Mouse (Mus musculus) neural tube, embryonic 13.5 days (tissue): ENCODE measurements at regions not wholly inside any gene's neighbourhood (a gene's known extent, or its start where the extent isn't known, plus 50 kb on each side); places are given as distances from the start of the nearest gene placed in this dataset.

Experiments used
- ATAC-seq: fragments of 200-750 bp; cut with Nextera tagmentation; 2 replicates; pipeline ENCODE4 v1.8.0; 2017; ENCODE audit warnings: low read depth, mild to moderate bottlenecking, moderate TSS enrichment, moderate library complexity
- H3K27ac ChIP-seq: fragments of 300-500 bp; sonication (generic); replicated peaks from 2 replicates; pipeline ENCODE4 v1.5.1; 2015; ENCODE audit warnings: moderate library complexity, mild to moderate bottlenecking, inconsistent platforms
- H3K27me3 ChIP-seq: fragments of 300-500 bp; sonication (generic); 2 replicates; pipeline ENCODE4 v1.6.1; 2015; ENCODE audit warnings: mild to moderate bottlenecking, inconsistent platforms
- H3K36me3 ChIP-seq: fragments of 300-500 bp; sonication (generic); 2 replicates; pipeline ENCODE4 v1.6.1; 2015; ENCODE audit warnings: mild to moderate bottlenecking, inconsistent platforms
- H3K4me1 ChIP-seq: fragments of 300-500 bp; sonication (generic); replicated peaks from 2 replicates; pipeline ENCODE4 v1.6.1; 2015; ENCODE audit warnings: inconsistent platforms
- H3K4me2 ChIP-seq: fragments of 300-500 bp; sonication (generic); 2 replicates; pipeline ENCODE4 v1.6.1; 2015; ENCODE audit warnings: inconsistent platforms, mild to moderate bottlenecking, moderate library complexity
- H3K4me3 ChIP-seq: fragments of 300-500 bp; sonication (generic); 2 replicates; pipeline ENCODE4 v1.5.1; 2015; ENCODE audit warnings: mild to moderate bottlenecking, inconsistent platforms
- H3K9ac ChIP-seq: fragments of 300-500 bp; sonication (generic); 2 replicates; pipeline ENCODE4 v1.6.1; 2015; ENCODE audit warnings: moderate library complexity, mild to moderate bottlenecking, inconsistent platforms
- H3K9me3 ChIP-seq: fragments of 300-500 bp; sonication (generic); 2 replicates; pipeline ENCODE4 v1.6.1; 2016; ENCODE audit warnings: inconsistent platforms
- WGBS: fragments of 180-500 bp; shearing (Covaris S2); methylation state at CpG from one replicate; pipeline ENCODE4 v1.1.7; 2015; 5-methylcytosine and 5-hydroxymethylcytosine counted together

DNA sequence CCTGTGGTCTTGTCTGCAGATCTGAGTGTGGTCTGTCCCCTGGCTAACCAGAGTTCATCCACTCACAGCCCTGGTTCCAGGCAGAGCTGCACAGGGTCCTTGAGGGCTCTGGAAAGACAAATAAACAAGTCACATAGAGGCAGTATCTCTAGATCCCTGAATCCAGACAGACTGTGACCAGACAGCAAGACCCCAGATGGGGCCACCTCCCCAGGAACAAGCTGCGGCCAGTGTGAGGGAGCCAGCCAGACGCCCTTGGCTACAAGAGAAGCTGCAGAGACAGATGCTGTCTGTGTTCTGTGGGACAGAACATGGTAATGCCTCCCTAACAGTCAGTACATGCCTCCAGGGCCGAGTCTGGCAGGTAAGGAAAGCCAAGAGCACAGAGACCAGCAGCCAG lies 127.6 kb upstream of the Ccnd1 start:
- Histone ChIP-seq H3K36me3 (no peaks in the 10 kb centered on the region), H3K9ac (no peak overlapping the region), H3K4me3 (no peak overlapping the region), H3K27me3 (no peaks in the 10 kb centered on the region), H3K27ac (no peak overlapping the region), H3K4me1 (no peaks in the 10 kb centered on the region), H3K4me2 (no peak overlapping the region), H3K9me3 (no peaks in the 10 kb centered on the region)
- 56% methylated on average over 3 of the region's 3 CpGs for WGBS
- ATAC-seq, result no peak

DNA sequence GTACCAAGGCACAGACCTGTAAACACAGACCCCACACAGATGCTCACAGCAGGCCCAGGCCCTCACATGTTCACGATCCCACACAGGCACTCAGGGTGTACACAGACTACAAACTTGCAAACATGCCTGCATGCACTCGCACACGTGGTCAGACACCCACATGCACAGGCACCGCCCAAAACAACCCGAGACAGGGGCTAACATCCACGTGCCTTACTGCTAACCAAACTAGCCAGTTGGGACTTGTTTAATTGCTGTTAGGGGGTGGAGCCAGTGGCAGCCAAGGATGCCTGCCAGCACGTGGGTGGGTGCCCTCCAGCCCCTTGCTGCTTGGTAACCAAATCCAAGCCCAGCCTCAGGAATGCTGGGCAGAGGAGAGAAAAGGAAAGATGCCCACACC lies 116.6 kb upstream of the Ccnd1 start:
- no peaks in the 10 kb centered on the region for H3K27me3 ChIP-seq
- no peak overlapping the region for H3K4me2 ChIP-seq
- no peaks in the 10 kb centered on the region for H3K4me1 ChIP-seq
- no peak overlapping the region for H3K4me3 ChIP-seq
- no peak for ATAC-seq
- H3K36me3 ChIP-seq, result no peaks in the 10 kb centered on the region
- peaks cover 9% of the 10 kb centered on the region for H3K9me3 ChIP-seq
- 49% methylated on average over 7 of the region's 7 CpGs for WGBS
- H3K27ac ChIP-seq, result no peak overlapping the region
- H3K9ac ChIP-seq, result no peak overlapping the region

DNA sequence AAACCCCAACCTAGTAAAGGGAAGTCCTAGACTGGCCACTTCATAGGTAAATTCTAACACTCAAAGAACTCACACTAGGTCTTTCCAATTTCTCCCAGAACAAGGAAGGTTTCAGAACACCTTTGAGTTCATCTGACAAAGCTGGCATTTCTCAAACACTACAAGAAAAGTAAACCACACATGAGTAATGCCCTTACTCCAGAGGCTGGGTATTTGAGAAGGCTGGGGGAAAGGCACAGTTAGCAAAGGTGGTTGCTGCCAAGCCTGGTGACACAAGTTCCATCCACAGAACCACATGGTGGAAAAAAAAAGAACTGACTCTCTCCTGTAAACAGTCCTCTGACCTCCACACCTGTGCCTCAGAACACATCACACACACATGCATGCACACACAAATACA lies 111.9 kb upstream of the Ccnd1 start:
- Histone ChIP-seq H3K4me2 (no peak overlapping the region), H3K9ac (no peak overlapping the region), H3K27ac (no peak overlapping the region), H3K4me3 (no peak overlapping the region), H3K4me1 (no peaks in the 10 kb centered on the region), H3K27me3 (no peaks in the 10 kb centered on the region), H3K36me3 (no peaks in the 10 kb centered on the region), H3K9me3 (peaks cover 9% of the 10 kb centered on the region)
- ATAC-seq, result no peak

DNA sequence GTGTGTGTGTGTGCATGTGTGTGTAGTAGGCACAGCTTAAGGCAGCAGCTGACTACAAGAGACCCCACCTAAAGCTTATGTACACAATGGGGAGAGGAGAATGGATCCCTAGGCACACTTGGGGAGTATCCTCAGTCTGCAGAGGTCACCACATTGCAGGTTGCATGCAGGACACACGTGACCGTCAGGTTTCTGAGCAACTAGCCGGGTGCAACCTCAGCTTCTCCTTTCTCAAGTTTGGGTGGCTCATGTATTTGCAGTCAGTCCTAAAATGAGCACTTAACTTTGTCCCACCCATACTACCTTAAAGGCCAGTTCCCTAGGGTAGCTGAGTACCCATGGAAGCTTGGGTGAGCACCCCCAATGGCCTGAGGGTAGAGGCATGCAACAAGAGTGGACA lies 111.0 kb upstream of the Ccnd1 start:
- H3K36me3 ChIP-seq, result no peaks in the 10 kb centered on the region
- 91% methylated on average over 3 of the region's 3 CpGs for WGBS

DNA sequence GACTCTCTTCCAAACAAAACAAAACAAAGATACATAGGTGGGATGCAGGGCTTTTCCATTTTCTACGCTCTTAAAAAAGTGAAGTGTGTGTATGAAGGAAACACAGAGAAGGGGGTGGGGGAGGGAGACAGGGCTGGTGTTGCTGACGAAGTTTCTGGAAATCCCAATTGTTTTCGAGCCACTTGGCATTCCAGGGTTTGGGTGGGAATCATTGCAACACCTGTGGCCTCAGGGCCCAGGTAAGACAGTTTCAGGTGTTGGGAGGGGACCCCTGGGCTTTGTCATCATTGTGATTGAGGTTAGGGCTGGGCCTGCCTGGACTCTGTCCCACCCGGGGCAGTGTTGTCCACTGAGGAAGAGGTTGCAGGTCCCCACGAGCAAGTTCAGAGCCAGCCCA lies 108.8 kb upstream of the Ccnd1 start:
- H3K27ac ChIP-seq, result no peak overlapping the region
- 93% methylated on average over 5 of the region's 5 CpGs for WGBS
- no peak overlapping the region for H3K4me3 ChIP-seq
- H3K9ac ChIP-seq, result no peak overlapping the region
- no peak for ATAC-seq
- no peaks in the 10 kb centered on the region for H3K9me3 ChIP-seq
- no peaks in the 10 kb centered on the region for H3K27me3 ChIP-seq
- H3K36me3 ChIP-seq, result no peaks in the 10 kb centered on the region
- H3K4me1 ChIP-seq, result no peaks in the 10 kb centered on the region
- no peak overlapping the region for H3K4me2 ChIP-seq

More for the DNA sequence above, 111.0 kb upstream of the Ccnd1 start:
- Histone ChIP-seq H3K9me3 (peaks cover 9% of the 10 kb centered on the region), H3K4me1 (no peaks in the 10 kb centered on the region), H3K4me3 (no peak overlapping the region), H3K9ac (no peak overlapping the region), H3K27me3 (no peaks in the 10 kb centered on the region), H3K4me2 (no peak overlapping the region), H3K27ac (no peak overlapping the region)
- ATAC-seq, result no peak

DNA sequence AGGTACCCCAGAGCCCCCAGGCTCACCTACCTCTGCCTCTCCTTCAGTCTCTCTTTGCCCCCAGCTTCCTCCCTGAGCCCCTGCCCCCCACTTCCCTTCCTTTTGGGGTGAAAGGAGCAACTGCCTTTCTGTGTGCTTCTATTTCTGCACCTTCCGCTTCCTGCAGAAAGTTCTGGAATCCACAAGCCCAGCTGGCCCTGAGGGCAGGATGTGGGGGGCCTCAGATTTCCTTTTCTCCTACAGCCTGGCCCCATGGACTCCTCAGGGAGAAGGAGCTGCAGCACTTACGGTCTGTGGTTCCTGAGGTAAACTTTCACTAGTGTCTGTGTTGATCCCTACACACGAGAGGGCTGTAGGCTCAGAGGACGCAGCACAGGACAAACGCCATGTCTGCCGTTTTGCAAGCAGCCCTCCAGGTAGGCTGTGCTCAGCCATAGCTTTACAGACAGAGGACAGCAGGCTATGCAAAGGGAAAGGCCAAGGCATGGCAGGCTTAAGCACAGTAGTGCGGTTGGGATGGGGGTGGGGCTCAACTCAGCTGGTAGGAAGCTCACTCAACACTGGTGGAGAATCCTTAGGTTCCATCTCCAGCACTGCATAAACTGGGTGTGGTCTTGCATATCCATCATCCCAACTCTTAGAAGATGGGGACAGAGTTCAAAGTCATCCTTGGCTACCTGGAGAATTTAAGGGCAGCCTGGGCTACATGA lies 108.2 kb upstream of the Ccnd1 start:
- H3K27ac ChIP-seq, result no peak overlapping the region
- no peak overlapping the region for H3K4me3 ChIP-seq
- H3K9ac ChIP-seq, result no peak overlapping the region
- WGBS, result 79% methylated on average over 7 of the region's 7 CpGs
- no peak overlapping the region for H3K4me2 ChIP-seq
- no peaks in the 10 kb centered on the region for H3K27me3 ChIP-seq
- H3K4me1 ChIP-seq, result no peaks in the 10 kb centered on the region
- ATAC-seq, result no peak
- no peaks in the 10 kb centered on the region for H3K9me3 ChIP-seq
- no peaks in the 10 kb centered on the region for H3K36me3 ChIP-seq

DNA sequence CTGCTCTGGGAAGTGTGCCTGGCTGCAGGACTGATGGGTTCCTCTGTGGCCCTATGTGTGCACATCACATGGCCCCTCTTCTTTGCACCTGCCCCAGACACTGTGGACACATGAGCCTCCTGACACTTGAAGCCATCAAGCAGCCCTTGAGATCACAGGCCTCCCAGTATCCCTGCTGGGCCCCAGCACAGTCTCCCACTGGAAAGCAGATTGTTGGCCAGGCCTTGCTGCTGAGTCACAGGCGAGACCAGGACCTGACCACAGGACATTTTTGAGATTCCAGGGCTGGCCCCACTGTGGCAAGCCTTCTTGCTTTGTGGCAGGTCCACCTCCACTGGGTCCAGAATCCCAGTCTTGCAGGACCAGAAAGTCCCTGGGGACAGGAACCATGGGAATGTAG lies 105.5 kb upstream of the Ccnd1 start:
- no peak for ATAC-seq
- Histone ChIP-seq H3K4me3 (no peak overlapping the region), H3K9ac (no peak overlapping the region), H3K4me1 (no peaks in the 10 kb centered on the region), H3K27me3 (no peaks in the 10 kb centered on the region), H3K36me3 (no peaks in the 10 kb centered on the region), H3K27ac (no peak overlapping the region), H3K9me3 (no peaks in the 10 kb centered on the region), H3K4me2 (no peak overlapping the region)
- 71% methylated on average over 1 of the region's 1 CpGs for WGBS

DNA sequence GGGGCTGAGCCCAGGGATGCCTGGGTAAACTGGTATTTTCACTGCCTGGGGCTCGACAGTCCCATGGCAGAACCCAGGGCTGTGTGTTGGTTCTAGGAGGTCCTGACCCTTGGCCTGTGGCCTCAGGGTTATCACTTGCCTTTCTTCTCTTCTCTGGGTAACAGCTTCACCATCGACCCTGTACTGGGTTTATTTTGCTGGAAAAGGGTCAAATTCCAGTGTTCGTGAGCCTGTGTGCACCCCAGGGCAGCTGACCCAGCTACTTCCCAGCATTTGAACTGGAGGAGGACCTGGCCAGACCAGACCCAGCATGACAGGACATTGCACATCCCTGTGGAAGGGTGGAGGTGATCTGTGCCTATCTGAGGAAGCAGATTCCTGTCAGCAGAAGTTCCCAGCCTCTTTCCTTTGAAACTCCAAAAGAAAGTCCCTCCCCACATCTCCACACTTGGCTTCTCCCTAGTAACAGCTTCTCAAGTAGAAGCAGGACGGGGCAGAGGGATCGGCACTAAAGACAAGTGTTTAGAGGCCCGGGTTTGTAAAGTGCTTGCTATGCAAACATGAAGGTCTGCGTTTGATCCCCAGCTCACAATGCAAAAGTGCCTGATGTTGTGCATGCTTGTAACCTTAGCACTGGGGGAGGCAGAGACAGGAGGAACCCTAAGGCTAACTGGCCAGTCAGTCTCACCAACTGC lies 103.9 kb upstream of the Ccnd1 start:
- Histone ChIP-seq H3K36me3 (no peaks in the 10 kb centered on the region), H3K27me3 (no peaks in the 10 kb centered on the region), H3K9me3 (no peaks in the 10 kb centered on the region), H3K4me1 (no peaks in the 10 kb centered on the region), H3K4me2 (no peak overlapping the region), H3K27ac (no peak overlapping the region), H3K4me3 (no peak overlapping the region), H3K9ac (no peak overlapping the region)
- ATAC-seq, result no peak
- WGBS, result 71% methylated on average over 7 of the region's 7 CpGs

DNA sequence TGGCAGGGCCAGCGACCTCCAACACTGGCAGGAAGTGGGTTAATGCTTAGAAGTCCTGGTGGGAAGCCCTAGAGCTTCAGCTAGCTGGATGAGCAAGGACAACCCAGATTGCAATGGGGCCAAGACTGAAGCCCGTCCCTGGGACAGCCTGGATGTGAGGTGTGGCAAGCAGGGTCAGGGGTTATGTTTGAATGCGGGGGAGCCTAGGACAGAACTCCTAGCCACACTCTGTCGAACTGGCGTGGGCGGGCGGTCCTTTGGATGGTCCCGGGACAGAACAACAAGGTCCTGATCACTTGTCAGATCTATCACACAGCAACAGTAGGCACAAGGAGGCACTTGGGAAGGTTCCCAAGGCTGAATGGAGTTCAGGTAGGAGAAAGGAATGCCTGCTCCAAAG lies 101.1 kb upstream of the Ccnd1 start:
- no peak overlapping the region for H3K27ac ChIP-seq
- 86% methylated on average over 8 of the region's 8 CpGs for WGBS
- no peak overlapping the region for H3K4me2 ChIP-seq
- no peaks in the 10 kb centered on the region for H3K9me3 ChIP-seq
- H3K27me3 ChIP-seq, result no peaks in the 10 kb centered on the region; the same call in 1 of the 2 replicates
- no peaks in the 10 kb centered on the region for H3K4me1 ChIP-seq
- ATAC-seq, result no peak
- H3K36me3 ChIP-seq, result no peaks in the 10 kb centered on the region
- H3K4me3 ChIP-seq, result no peak overlapping the region
- no peak overlapping the region for H3K9ac ChIP-seq

DNA sequence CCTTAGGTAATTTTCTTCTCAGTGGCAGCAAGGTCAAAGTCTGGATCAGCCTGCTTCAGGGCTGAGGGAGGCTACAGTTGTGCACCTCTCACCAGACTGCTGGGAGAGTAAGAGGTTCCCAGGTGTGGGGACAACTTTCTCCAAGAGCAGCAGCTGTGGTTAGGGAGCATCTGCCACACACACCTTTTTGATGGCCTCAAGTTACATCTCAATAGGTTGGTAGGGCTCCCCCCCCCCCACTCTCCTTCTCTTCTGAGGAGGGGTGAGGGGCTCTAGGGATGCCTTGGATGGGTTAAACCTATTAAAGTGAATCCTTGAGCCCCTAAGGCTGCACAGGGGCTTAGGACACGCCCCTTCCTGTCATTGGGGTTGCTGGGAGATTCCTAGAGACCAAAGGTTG lies 94.7 kb upstream of the Ccnd1 start:
- WGBS, result 60% methylated on average over 1 of the region's 1 CpGs

DNA sequence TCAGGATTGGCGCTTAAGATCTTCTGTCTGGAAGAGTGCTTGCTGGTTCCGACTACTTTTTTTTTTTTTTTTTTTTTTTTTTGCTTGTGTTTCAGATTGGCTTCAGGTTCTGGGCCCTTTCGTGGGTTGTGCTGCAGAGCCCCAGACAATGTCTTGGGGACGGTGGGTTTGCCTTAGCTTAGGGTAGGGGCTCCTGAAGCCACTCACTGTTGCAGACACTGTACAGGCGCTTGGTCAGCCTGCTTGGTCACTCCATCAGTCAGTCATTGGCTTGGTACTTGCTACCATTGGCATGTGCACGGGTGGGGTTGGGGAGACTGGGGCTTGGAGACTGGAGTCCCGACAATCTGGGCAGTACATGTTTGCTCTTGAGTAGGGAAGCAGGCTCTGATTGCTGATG lies 91.5 kb upstream of the Ccnd1 start:
- peak overlapping the region; percentile 65 for H3K4me2 ChIP-seq
- ATAC-seq, result peak; percentile 40
- H3K4me3 ChIP-seq, result peak overlapping the region; percentile 32
- H3K36me3 ChIP-seq, result no peaks in the 10 kb centered on the region
- peaks cover 27% of the 10 kb centered on the region for H3K27me3 ChIP-seq
- no peak overlapping the region for H3K27ac ChIP-seq
- H3K9ac ChIP-seq, result peak overlapping the region; percentile 12; the same call in 1 of the 2 replicates
- 14% methylated on average over 7 of the region's 7 CpGs for WGBS
- H3K4me1 ChIP-seq, result peaks cover 13% of the 10 kb centered on the region
- H3K9me3 ChIP-seq, result no peaks in the 10 kb centered on the region

More for the DNA sequence above, 94.7 kb upstream of the Ccnd1 start:
- no peak overlapping the region for H3K4me2 ChIP-seq
- peaks cover 21% of the 10 kb centered on the region for H3K27me3 ChIP-seq
- no peaks in the 10 kb centered on the region for H3K36me3 ChIP-seq
- ATAC-seq, result no peak
- H3K27ac ChIP-seq, result no peak overlapping the region
- no peak overlapping the region for H3K9ac ChIP-seq
- H3K9me3 ChIP-seq, result no peaks in the 10 kb centered on the region
- no peak overlapping the region for H3K4me3 ChIP-seq
- peaks cover 13% of the 10 kb centered on the region for H3K4me1 ChIP-seq

DNA sequence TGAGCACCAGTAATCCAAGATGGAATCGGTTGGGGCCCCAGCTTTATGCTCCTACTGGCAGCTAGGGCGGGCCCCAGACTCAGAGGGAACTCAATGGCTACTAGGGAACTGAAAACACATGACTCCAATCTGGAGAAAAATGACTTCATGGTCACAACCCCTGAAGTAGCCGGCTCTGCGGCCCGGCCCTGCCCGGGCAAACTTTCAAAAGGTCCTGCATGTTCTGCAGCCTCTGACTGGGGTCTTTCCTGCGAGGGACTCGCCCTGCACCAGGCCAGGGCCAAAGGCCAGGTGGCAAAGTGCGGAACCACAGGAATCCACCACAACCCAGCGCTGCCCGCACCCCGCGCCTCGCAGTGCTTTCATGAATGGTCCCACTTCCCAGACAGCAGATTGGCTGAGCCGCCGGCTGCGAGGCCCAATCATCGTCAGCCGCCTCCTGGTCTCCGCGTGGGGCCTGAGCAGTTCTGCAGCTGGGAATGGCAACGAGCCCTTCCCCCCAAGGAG lies 91.0 kb upstream of the Ccnd1 start:
- under 1% methylated on average over 22 of the region's 22 CpGs for WGBS
- Histone ChIP-seq H3K9me3 (no peaks in the 10 kb centered on the region), H3K4me2 (peak overlapping the region; percentile 65), H3K36me3 (no peaks in the 10 kb centered on the region), H3K9ac (0 out of 2 replicates have a peak overlapping the region, but pooled peaks have one; percentile 23), H3K27me3 (peaks cover 27% of the 10 kb centered on the region), H3K4me1 (peaks cover 13% of the 10 kb centered on the region), H3K4me3 (peak overlapping the region; percentile 32), H3K27ac (no peak overlapping the region)
- ATAC-seq, result peak; percentile 97
